Mouse (Mus musculus) adipose tissue, adult 10 weeks (tissue): Measurements from ENCODE around the gene Gm20812. TPM values are rescaled to one million over a fixed set of nuclear protein-coding genes. Genes with fewer than 3 reads are reported as not detected.

ENCODE experiments used
- polyA plus RNA-seq: library from polyadenylated mRNA; stranded (reverse); fragments of 350-450 nt; fragmentation: Illumina TruSeq; extraction: RNeasy Lipid Tissue Mini Kit (QIAGEN cat#74804); gene quantifications from one replicate; pipeline ENCODE4 v1.2.3, GENCODE M21; 2014; ENCODE audit warnings: low read depth, low replicate concordance

The Gm20812 gene
- not detected for polyA plus RNA-seq

DNA sequence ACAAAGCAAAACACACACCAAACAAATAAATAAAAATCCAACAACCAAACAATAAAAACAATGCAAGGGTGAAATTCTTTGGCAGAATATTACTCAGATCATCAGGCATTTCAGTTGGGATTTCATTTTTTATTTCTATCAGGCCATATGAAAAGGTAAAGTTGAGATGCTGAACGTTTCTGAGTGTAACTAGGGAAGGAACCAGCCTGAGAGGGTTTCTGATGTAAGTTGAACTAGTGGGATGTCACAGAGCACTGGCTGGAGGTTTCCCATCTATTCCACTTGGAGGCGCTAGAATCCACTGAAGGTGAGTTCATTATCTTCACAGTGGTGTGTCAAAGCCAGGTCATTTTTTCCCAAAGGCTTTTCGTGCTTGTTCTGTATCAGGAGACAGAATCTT is at the start of gene Gm20812:
TSS of gene Gm20812 (plus strand) at position 301 of the 400 bp plus-strand sequence.

Other genes starting within 250 kb of the Gm20812 start
- not detected for gene Gm29554, start 108.0 kb upstream of the Gm20812 start, polyA plus RNA-seq